Mouse (Mus musculus): ENCODE results near the gene Gdf11.

- TF ChIP-seq CTCF (IDR thresholded peaks at IDR 0.05; ENCODE audit: extremely low read depth, insufficient read length, insufficient replicate concordance, low read depth, low read length) (no peak), POLR2A (IDR thresholded peaks at IDR 0.05; ENCODE audit: low read depth, low read length) (no peak)
These were observed 29.7 kb upstream of the Gdf11 start for GRCm38 (mm10) chr10:128921251-128921650.
